Mouse (Mus musculus): ENCODE results near the gene Slc43a1.
"Not testable (repeated sequence)": the region's sequence is repeated elsewhere in the genome, so short reads cannot be mapped to it uniquely, and the experiment has no call there.

The Slc43a1 gene

DNA sequence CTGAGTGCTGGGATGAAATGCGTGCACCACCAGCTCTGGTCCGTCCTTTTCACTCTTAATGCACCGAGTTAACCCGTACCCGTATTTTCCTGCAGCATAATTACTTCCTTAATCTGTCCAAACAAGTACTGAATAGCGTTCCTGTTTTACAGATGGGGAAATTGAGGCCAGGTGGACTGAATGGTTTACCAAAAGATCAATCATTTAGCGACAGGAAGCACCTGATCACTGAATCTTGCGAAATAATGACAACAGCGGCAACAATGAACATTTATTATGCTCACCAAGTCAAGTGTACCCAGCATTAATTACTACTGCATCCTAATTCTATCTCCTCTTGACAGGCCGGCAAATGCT is at the start of gene Slc43a1:
Slc43a1 (plus strand) TSS at position 258 of the 357 bp plus-strand sequence.
- no peak for DNase-seq

DNA sequence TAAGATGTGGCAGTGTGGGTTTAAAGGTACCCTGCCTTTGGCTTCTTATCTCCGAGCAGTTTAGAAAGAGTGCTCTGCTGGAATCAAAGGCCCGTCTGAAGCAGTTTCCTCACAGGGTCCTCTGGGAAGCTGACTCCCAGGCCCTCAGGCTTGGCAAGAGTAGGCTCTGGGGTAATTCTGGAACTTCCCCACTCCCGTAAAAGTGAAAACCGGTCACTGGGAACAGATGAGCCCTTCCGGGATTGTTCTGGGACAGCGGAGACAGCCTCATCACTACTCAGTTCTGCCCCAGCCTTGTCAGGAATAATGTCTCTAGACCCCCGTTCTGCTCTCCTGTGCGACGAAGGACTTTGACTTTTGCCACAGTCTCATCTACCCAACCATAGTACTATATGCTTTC is 48.2 kb upstream of the Slc43a1 start:
- peak; percentile 95 for DNase-seq

DNA sequence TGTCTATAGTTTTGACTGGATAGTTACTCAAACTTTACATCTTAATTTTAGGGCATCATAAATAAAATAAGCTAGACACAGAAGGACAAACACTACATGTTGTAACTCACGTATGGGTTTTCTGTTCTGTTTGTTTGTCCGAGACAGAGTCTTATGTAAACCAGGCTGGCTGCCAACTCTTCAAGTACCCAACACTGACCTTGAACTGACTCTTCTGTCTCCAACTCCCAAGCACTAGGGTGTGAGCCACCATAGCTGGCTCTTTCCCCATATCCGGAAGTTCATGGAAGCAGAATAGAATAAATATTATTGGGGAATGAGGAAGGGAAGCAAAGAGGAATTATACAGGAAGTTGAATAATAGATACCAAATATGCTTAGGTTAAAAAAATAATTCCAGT is 46.1 kb upstream of the Slc43a1 start:
- DNase-seq, result peak; percentile 93

DNA sequence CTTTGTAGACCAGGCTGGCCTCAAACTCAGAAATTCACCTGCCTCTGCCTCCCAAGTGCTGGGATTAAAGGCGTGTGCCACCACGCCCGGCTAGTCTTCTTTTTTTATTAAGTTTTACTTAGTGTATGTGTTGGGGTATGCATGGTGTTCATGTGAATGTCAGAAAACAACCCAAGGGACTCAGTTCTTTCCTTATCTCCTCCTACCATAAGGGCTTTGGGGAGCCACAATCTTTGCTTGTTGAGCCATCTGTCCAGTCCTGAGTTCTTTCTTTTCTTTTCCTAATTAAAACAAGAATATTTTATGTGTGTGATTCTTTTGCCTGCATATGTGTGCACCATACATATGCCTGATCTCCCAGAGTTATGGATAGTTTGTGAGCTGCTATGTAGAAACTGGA is 45.5 kb upstream of the Slc43a1 start:
- no peak for DNase-seq

DNA sequence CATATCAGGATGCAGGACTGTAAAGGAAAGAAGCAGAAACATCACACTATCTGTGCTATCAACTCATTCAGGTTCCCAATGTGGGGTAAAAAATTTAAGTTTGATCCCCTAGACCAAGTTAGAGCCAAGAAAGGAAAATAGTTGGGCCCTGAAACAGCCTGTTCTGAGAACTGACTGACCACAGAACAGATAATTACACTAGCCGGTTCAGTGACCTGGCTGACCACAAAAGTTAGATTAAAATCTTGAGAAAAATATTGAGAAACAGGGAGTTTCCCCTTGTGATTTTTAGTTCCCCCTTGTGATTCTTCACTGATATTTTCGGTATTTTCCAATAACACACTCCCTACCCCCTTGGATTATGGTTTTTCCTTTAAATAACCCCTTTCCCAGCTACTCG is 44.8 kb upstream of the Slc43a1 start:
- DNase-seq, result no peak

DNA sequence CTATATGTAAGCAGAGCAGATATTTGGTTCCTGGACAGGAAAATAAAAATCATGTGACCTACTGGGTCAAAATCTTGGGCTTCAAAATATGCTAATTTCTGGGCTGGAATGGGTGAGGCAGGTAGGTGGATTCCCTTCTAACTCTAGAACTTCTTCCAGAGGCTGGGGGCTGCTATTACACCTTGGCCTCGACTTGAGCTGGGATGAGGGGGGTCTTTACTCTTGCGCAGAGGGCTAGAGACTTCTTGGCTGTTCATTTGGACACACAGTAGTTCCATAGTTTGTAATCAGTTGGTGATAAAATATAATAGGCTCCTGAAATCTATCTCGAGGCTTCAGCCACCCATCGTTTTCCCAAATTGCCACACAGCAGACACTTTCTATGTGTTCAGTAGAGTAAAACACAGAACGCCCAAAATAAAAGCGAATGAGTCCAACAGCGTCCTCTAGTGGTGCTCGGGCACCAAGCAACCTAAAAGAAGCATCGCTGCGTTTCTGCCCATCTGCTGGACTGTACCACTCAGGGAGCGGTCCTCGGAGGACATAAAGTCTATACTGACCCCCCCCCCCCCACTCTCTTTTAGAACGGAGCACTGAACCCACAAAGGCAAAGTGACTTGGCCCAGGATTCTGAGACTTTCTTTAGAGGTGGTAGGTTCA is 40.7 kb upstream of the Slc43a1 start:
- DNase-seq, result peak; percentile 96

DNA sequence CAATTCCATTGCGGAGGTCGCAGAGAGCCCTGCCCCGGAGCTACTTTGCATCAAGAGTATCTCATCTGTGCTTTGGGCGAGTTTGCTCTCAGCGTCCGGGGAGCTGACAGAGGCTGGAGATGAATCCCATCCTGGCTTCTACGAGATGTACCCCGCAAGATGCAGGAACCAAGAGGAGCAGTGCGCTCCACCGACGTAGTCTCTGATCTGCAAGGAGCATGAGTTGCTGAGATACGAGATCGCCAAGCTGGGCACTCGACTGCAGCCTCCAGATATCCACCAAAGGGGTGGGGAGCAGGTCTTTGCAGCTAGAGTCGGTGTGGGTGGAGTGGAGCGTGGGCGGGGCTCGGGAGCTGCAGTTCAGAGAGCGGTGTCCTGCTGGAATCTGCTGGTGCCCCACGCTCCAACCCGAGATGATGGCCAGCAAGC is 40.1 kb upstream of the Slc43a1 start, which contains the start of gene Ube2l6:
Ube2l6 (plus strand) TSS at position 336 of the 429 bp plus-strand sequence.
- peak; percentile 98 for DNase-seq

DNA sequence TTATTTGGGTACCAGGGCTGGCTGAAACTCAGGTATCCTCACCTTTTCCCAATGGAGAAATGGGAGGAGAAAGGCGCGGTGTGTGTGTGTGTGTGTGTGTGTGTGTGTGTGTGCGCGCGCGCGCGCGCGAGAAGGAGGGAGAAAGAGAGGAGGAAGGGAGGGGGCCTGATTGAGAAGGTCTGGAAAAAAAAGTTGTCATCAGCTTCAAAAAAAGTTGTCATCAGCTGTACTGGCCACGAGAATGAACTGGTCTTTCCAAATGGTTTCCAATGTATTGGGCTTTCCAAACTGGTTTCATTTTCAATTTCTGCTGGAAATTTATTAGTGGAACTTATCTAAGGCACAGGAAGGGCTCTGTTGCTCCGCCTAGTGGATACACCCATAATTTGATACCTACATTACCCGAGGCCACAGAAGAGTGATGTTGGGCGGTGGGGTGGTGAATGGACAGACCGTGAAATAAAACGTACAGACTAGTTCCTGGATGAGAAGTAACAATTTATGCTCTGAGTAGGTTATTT is 39.5 kb upstream of the Slc43a1 start:
- peak; percentile 97 for DNase-seq

DNA sequence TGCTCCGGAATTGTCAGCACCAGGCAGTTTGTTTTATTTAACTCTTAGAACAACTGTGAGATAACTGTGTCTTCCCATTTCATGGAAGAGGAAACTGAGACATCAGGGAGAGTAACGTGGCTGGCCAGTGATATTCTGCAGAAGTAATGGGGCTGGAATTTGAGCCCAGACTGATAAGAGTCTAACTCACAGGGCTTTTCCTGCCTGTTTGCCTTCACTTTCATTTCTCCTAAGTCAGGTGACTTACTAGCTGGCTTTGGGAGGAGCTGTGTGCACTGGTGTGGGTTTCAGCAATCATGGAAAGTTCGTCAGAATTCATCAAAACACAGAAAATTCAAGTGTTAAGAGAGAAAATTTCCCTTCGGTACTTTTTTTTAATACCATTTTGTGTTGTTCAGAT is 38.3 kb upstream of the Slc43a1 start:
- DNase-seq, result no peak

DNA sequence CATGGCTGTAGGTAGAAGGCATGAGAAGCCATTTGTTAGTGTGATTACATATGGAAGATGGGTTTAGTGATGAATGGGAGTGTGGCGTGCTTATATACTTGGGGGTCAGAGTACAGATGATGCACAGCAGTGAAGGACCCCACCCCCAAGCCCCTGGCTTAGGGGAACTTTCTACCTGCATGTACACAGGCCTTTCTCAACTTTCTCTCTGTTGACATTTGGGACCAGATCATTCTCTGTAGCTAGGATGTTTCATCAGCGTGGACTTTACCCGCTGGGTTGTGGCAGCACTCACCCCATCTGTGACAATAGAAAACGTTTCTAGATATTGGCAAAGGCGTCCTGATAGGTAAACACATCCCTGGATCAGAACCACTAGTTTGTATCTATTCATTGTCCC is 37.4 kb upstream of the Slc43a1 start:
- not testable (repeated sequence) for DNase-seq

DNA sequence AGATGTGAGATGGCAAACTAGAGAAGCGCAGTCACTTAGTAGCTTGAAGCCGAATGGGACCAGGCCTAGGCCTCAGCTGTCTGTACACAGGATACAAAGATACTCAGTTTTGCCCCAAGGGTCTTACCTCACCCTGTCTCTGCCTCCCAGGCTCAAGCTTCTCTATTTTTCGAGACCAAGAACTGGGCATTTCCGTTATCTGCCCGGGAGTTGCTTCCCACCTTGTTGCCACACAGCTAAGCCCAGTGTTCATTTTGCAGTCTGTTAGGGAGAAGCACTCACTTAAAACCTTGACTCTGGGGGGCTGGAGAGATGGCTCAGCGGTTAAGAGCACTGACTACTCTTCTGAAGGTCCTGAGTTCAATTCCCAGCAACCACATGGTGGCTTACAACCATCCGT is 34.7 kb upstream of the Slc43a1 start:
- no peak for DNase-seq

DNA sequence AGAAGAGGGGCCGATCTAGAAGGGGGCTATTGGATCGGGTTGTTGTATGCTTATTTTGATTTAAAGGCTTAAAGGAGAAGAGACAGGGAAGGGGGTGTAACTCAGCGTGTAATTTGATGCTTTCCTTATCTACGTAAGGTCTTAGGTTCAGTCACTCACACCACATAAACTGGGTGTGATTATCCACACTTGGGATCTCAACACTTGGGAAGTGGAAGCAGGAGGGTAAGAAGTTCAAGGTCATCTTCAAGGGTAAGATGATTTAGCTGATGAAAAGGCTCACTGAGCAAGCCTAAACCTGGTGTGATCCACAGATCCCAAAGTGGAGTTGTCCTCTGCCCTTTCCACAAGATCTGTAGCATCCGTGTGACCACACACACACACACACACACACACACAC is 32.1 kb upstream of the Slc43a1 start:
- no peak for DNase-seq

DNA sequence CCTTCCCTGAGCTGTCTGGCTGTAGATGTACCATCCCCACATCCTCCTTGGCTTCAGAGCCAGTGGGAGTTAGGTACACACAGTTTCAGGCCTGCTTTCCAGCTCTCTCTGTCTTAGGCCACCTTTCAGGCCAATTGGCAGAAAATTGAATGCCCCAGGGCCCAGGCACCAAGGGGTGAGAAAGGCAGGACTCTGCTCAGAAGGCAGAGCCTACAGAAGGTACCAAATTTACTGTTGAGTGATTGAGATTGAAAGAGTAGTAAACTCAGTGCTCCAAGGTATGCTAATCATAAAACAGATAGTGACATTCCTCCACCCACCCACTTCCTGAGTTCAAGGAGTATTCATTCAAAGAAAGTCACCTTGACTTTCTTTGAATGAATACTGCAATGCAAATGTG is 29.3 kb upstream of the Slc43a1 start:
- no peak for DNase-seq

DNA sequence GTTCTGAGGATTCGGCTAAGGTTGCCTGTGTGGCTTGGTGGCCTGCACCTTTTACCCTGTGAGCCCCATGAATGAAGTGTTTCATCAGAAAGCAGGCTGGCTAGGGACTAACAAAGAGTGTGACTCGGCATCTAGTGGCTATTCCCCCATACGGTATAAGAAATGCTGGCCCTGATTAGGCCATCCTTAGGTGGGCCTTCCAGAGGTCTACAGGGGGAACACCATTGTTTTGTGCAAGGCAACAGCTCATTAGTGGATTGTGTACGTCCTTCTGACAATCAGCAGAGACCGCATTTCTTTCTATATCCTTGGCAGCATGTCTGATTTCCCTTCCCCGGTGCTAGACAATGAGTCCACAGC is 28.1 kb upstream of the Slc43a1 start:
- DNase-seq, result no peak

DNA sequence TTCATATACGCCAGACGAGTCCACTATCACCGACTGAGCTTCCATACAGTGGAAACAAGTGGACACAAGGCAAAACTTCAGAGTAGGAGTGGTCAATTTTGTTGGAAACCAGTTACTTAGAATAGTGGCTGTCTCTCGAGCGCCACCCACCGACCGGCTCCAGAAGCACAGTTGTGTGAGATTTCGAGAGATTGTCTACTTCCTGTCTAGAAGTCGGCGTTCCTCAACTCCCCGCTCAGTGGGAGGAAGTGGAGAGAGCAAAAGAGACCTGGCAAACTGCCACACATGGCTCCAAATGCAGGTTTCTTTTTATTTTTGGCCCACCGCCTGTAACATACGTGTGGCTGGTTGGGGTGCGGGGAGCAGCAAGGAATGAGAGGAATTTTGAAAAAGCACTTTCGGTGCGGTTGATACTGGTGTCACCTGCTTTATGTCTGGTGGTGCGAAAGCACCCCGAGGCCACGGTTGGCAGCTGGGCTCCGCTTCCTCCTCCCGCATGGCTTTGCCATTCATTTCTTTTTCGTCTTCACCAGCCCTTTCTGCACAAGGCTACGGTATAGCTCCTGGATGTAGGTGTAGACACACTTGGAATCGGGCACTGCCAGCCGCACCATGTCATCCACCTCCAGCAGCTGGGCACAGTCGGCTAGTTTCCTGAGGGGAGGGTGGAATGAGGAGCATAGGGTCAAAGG is 27.6 kb upstream of the Slc43a1 start:
- DNase-seq, result peak; percentile 98

DNA sequence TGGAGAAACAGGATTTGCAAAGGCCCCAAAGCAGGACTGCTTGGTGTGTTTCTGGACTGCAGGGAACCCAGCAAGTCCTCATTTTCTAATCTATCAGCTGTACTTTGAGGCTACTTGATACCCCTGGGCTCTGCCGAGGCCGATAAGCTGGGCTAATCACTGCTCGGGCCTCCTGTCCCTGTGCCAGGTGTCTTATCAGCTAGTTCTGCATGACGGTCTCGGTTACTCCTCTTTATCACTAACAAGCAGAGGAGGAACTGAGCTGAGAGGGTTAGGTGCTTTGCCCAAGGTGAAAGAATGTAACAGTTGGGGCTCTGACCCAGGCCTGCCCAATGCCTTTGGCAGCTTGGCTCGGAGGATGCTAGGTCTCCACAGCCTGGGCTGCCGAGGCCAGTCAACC is 26.8 kb upstream of the Slc43a1 start:
- peak; percentile 93 for DNase-seq

DNA sequence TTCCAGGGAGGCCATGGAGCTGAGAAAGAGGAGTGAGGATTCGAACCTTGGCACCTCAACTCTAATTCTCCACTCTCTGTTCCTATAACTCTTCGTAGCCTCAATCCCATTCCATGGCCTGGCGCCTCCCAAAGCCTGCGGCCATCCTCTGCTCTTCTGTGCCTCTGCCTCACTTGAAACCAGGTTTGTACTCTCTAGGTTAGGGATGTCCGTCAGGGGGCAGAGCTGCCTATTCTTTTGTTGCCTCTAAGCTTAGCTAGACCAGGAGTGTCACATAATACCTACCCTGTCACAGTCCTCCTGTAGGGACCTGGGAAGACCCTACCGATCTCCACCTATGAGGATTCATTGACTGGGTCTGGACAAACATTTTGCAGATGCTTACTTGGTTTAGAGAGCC is 26.0 kb upstream of the Slc43a1 start:
- no peak for DNase-seq

DNA sequence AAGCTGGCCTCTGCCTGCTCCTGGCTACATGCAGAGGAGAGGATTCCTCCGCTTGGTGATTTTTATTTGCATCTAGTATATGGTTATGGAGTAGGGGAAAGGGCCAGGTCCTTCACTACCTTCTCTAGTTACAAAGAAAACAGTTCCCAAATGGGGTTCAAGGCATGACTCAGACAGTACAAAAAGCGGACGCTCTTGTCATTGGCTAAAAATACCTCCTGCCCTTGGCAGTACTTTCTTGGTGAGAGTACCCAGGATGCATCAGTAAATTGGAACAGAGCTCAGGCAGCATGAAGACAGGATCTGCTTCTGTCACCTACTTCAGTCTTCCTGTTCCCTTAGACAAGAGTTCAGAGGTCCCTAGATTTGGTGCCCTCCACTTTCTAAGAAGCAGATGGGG is 18.8 kb upstream of the Slc43a1 start:
- no peak for DNase-seq

DNA sequence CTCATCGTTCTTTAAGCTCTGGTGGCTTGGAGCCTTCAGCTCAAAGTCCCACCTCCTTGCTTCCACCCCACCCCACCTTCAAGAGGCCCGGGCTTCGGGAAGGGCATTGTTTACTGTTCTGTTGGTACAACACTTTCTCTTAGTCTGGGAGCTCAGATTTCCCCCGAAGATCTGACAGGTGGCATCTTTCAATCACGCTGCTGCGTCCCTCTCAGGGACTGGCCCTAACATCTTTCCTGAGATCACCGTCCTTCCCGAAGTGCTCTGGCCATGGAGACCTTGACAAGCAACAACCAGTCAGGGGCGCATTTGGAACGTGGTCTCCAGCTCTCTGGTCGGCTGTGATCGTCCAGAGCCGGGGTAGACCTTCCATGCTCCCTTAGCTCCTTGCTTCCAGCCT is 16.1 kb upstream of the Slc43a1 start, which contains the start of gene Smtnl1:
Smtnl1 (minus strand) TSS at position 101 of the 400 bp plus-strand sequence.
- DNase-seq, result no peak

DNA sequence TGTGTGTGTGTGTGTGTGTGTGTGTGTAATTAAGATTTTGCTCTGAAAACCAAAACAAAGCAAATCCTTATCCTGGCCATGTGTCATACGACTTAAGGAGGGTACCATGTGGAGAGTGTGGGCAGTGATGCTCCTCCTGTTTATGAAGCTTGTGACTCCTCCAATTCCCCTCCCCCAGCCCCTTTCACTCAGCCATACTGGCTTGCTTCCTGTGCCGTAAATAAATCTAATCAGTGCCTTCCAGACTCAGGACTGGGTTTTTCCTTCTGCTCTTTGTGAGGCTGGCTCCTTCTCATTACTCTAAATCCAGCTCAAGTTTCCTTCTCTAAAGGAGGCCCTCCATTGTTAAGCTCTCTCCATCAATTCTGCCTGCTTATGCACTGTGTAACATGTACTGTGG is 15.4 kb upstream of the Slc43a1 start:
- no peak for DNase-seq

DNA sequence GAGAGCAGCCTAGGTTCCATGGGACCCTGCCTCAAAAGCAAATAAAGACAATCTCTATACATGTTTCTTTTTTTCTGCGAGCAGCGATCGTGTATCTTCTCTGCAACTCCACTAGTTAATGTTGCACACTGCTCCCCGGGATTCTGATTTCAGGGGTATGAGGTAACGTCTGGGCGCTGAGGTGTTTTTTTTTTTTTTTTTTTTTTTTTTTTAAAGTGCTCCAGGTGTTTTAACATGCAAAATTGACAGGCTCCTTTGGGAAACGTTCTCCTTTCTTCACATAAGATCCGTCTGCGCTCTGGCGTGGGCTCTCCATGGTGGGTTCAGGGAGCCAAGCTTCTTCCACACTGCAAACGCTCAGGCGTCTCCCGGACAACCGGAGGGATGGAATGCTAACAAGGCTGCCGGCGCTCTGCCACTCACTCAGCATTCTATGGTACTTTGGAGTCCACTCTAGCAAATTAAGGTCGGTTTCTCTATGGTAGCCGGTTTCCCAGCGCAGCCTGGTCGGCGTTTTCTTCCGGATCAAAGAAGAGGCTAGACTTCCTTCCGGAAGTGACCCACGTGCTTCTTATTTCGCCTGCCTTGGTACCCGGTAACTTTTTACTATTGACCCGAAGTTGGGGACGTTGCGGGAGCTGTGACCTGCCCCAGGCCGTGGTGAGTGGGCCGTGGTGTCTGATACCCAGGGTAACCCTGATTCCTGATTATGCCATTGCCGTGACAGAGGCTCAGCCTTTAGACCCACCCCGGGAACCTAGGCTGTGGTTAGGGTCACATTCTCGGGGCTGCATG is 12.0 kb upstream of the Slc43a1 start, which contains the start of gene Timm10:
Timm10 (plus strand) TSS at position 510 of the 795 bp plus-strand sequence.
- peak; percentile 99 for DNase-seq

DNA sequence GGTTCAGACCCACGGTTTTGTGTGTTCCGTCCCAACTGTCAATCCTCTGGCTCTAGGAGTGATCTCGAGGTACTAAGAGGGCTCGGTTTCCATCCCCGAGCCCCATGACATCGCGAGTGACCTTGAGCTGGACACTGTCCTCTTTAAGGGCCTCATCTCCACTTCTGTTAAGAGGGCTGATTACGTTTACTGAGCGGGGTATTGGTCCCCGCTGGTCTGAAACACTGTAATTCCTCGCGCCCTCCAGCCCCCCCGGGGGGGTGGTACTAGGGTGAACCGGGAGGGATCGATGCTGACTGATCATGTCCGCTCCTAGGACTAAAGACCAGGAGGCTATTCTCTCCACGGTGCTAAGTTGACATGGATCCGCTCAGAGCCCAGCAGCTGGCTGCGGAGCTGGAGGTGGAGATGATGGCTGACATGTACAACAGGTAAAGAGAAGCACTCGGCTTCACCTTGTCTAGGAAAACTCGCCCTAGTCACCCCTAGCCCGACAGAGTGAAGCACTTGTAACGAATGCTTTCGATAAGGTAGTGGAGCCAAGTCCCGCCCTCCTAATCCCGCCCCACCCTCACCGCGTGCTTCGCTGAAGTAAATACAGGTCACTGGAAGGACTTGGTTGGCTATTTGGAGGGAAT is 11.2 kb upstream of the Slc43a1 start:
- peak; percentile 94 for DNase-seq

Measured in heart, adult 11 months (tissue).